Mouse (Mus musculus) embryonic facial prominence, embryonic 14.5 days (tissue): Measurements from ENCODE around the gene Shisa9. TPM values are rescaled to one million over a fixed set of nuclear protein-coding genes. Genes with fewer than 3 reads are reported as not detected.

ENCODE experiments used
- ATAC-seq: fragments of 200-750 bp; cut with Nextera tagmentation; 2 replicates; pipeline ENCODE4 v1.8.0; 2017; ENCODE audit warnings: low read depth, moderate number of reproducible peaks, moderate TSS enrichment
- DNase-seq: peaks from one replicate; pipeline ENCODE4 v3.0.0-alpha.2; 2015; ENCODE audit warnings: low spot score
- H3K27ac ChIP-seq: fragments of 300-500 bp; sonication (generic); replicated peaks from 2 replicates; pipeline ENCODE4 v1.5.1; 2014; ENCODE audit warnings: low read depth, mild to moderate bottlenecking, low read length, moderate library complexity
- H3K27me3 ChIP-seq: fragments of 300-500 bp; sonication (generic); replicated peaks from 2 replicates; pipeline ENCODE4 v1.6.1; 2014; ENCODE audit warnings: low read length; ENCODE audit not compliant: control insufficient read depth, insufficient read depth
- H3K36me3 ChIP-seq: fragments of 300-500 bp; sonication (generic); 2 replicates; pipeline ENCODE4 v1.6.1; 2014; ENCODE audit warnings: low read length, mixed read lengths; ENCODE audit not compliant: control insufficient read depth, insufficient read depth
- H3K4me1 ChIP-seq: fragments of 300-500 bp; sonication (generic); 2 replicates; pipeline ENCODE4 v1.6.1; 2014; ENCODE audit warnings: antibody characterized with exemption, low read length; ENCODE audit not compliant: control insufficient read depth, insufficient read depth
- H3K4me2 ChIP-seq: fragments of 300-500 bp; sonication (generic); 2 replicates; pipeline ENCODE4 v1.6.1; 2014; ENCODE audit warnings: low read depth, mild to moderate bottlenecking, low read length, moderate library complexity, mixed read lengths
- H3K4me3 ChIP-seq: fragments of 300-500 bp; sonication (generic); 2 replicates; pipeline ENCODE4 v1.5.1; 2014; ENCODE audit warnings: low read depth, mild to moderate bottlenecking, low read length
- H3K9ac ChIP-seq: fragments of 300-500 bp; sonication (generic); 2 replicates; pipeline ENCODE4 v1.6.1; 2014; ENCODE audit warnings: low read depth, mild to moderate bottlenecking, low read length, moderate library complexity, mixed read lengths
- H3K9me3 ChIP-seq: fragments of 300-500 bp; sonication (generic); 2 replicates; pipeline ENCODE4 v1.6.1; 2016; ENCODE audit warnings: low read length; ENCODE audit not compliant: control insufficient read depth
- WGBS: fragments of 180-500 bp; shearing (Covaris S2); extraction: QIAGEN DNeasy Blood & Tissue Kit; methylation state at CpG from one replicate; pipeline ENCODE4 v1.1.7; 2014; 5-methylcytosine and 5-hydroxymethylcytosine counted together
- polyA plus RNA-seq: library from polyadenylated mRNA; unstranded; fragments of >200 nt; fragmentation: Nextera tagmentation; extraction: Ambion mirVana; gene quantifications from 2 replicates; pipeline ENCODE4 v1.2.1, GENCODE M21; 2014

Shisa9 gene
- polyA plus RNA-seq, 1 experiment from 2014 or later, result 3.4 TPM

- ATAC-seq (no peak), DNase-seq (no peak)
- H3K9ac ChIP-seq, result no peak overlapping the region; the same call in 1 of the 2 replicates
- H3K27ac ChIP-seq, result no peak overlapping the region
- H3K4me1 ChIP-seq, result no peaks in the 10 kb centered on the region; the same call in 1 of the 2 replicates
- H3K36me3 ChIP-seq, result no peaks in the 10 kb centered on the region
- peak overlapping the region; percentile 58 for H3K4me3 ChIP-seq
- peaks cover 74% of the 10 kb centered on the region for H3K27me3 ChIP-seq
- peak overlapping the region; percentile 90 for H3K4me2 ChIP-seq
- H3K9me3 ChIP-seq, result no peaks in the 10 kb centered on the region
- WGBS, result under 1% methylated on average over 20 of the region's 25 CpGs
Measured at GRCm38 (mm10) chr16:11983106-11983615, 752 bp upstream of the Shisa9 start.

- Histone ChIP-seq H3K4me1 (no peaks in the 10 kb centered on the region; the same call in 1 of the 2 replicates), H3K36me3 (no peaks in the 10 kb centered on the region), H3K27ac (no peak overlapping the region), H3K9me3 (no peaks in the 10 kb centered on the region), H3K9ac (peak overlapping the region; percentile 58), H3K4me2 (peak overlapping the region; percentile 90), H3K4me3 (peak overlapping the region; percentile 58), H3K27me3 (peaks cover 81% of the 10 kb centered on the region)
- DNase-seq (peak; percentile 15), ATAC-seq (peak; percentile 78)
- 4% methylated on average over 36 of the region's 76 CpGs for WGBS
Measured at GRCm38 (mm10) chr16:11984271-11984791, 418 bp downstream of the Shisa9 start.

GRCm38 (mm10) chr16:11987056-11987455, 3.1 kb downstream of the Shisa9 start:
- Histone ChIP-seq H3K4me2 (no peak overlapping the region), H3K27ac (no peak overlapping the region), H3K4me1 (no peaks in the 10 kb centered on the region; the same call in 1 of the 2 replicates), H3K27me3 (peaks cover 75% of the 10 kb centered on the region), H3K9me3 (no peaks in the 10 kb centered on the region), H3K4me3 (no peak overlapping the region), H3K9ac (no peak overlapping the region), H3K36me3 (no peaks in the 10 kb centered on the region)
- 68% methylated on average over 4 of the region's 4 CpGs for WGBS
- DNase-seq, result no peak
- ATAC-seq, result no peak

GRCm38 (mm10) chr16:12005177-12005576, 21.3 kb downstream of the Shisa9 start:
- ATAC-seq, result no peak
- no peak overlapping the region for H3K4me3 ChIP-seq

GRCm38 (mm10) chr16:12010136-12010535, 26.2 kb downstream of the Shisa9 start:
- Histone ChIP-seq H3K9ac (no peak overlapping the region), H3K4me2 (no peak overlapping the region), H3K27ac (no peak overlapping the region), H3K9me3 (no peaks in the 10 kb centered on the region), H3K4me1 (no peaks in the 10 kb centered on the region), H3K36me3 (no peaks in the 10 kb centered on the region), H3K27me3 (no peaks in the 10 kb centered on the region), H3K4me3 (no peak overlapping the region)
- DNase-seq (no peak), ATAC-seq (no peak)
- WGBS, result 87% methylated on average over 3 of the region's 3 CpGs

More at GRCm38 (mm10) chr16:12005177-12005576, 21.3 kb downstream of the Shisa9 start:
- WGBS, result 70% methylated on average over 2 of the region's 2 CpGs
- H3K4me1 ChIP-seq, result no peaks in the 10 kb centered on the region
- no peak overlapping the region for H3K4me2 ChIP-seq
- no peaks in the 10 kb centered on the region for H3K36me3 ChIP-seq
- H3K9ac ChIP-seq, result no peak overlapping the region
- H3K9me3 ChIP-seq, result no peaks in the 10 kb centered on the region
- DNase-seq, result no peak
- H3K27me3 ChIP-seq, result no peaks in the 10 kb centered on the region
- H3K27ac ChIP-seq, result no peak overlapping the region

GRCm38 (mm10) chr16:12012747-12013146, 28.8 kb downstream of the Shisa9 start:
- H3K36me3 ChIP-seq, result no peaks in the 10 kb centered on the region
- no peak overlapping the region for H3K9ac ChIP-seq
- no peak overlapping the region for H3K27ac ChIP-seq
- no peak overlapping the region for H3K4me3 ChIP-seq
- H3K9me3 ChIP-seq, result no peaks in the 10 kb centered on the region
- no peaks in the 10 kb centered on the region for H3K4me1 ChIP-seq
- ATAC-seq (no peak), DNase-seq (no peak)
- no peak overlapping the region for H3K4me2 ChIP-seq
- no peaks in the 10 kb centered on the region for H3K27me3 ChIP-seq
- 62% methylated on average over 2 of the region's 2 CpGs for WGBS

GRCm38 (mm10) chr16:12014523-12014922, 30.6 kb downstream of the Shisa9 start:
- no peak for ATAC-seq
- no peaks in the 10 kb centered on the region for H3K27me3 ChIP-seq
- H3K27ac ChIP-seq, result no peak overlapping the region
- H3K4me2 ChIP-seq, result no peak overlapping the region
- WGBS, result 64% methylated on average over 4 of the region's 4 CpGs
- H3K9me3 ChIP-seq, result no peaks in the 10 kb centered on the region
- DNase-seq, result peak; percentile 13
- H3K36me3 ChIP-seq, result no peaks in the 10 kb centered on the region
- no peak overlapping the region for H3K9ac ChIP-seq
- H3K4me1 ChIP-seq, result no peaks in the 10 kb centered on the region
- H3K4me3 ChIP-seq, result no peak overlapping the region

GRCm38 (mm10) chr16:12017921-12018618, 34.2 kb downstream of the Shisa9 start:
- H3K27ac ChIP-seq, result no peak overlapping the region
- H3K4me2 ChIP-seq, result no peak overlapping the region
- ATAC-seq (no peak), DNase-seq (no peak)
- no peak overlapping the region for H3K4me3 ChIP-seq
- H3K9ac ChIP-seq, result no peak overlapping the region
- H3K9me3 ChIP-seq, result no peaks in the 10 kb centered on the region
- no peaks in the 10 kb centered on the region for H3K4me1 ChIP-seq
- no peaks in the 10 kb centered on the region for H3K36me3 ChIP-seq
- 85% methylated on average over 4 of the region's 4 CpGs for whole genome bisulfite sequencing
- H3K27me3 ChIP-seq, result no peaks in the 10 kb centered on the region
